9 mouse cellular contexts compared by ENCODE assay signal in genomic region chr19:58910941-58911368, GRCm38 (mm10). TPM values are rescaled to one million over a fixed set of nuclear protein-coding genes. Genes with fewer than 3 reads are reported as not detected.
A peak's percentile ranks its signal among the peaks of the same experiment; 100 is the strongest.
DNase-seq lines count a peak whose midpoint lies in the region; ATAC-seq and TF ChIP-seq lines count a peak whose summit lies in the region.
"Had no signal": no experiment of that assay in that cellular context is flagged by ENCODE, and none has a peak within 500 bp of the region (broad histone marks: within the 10 kb centered on the region; RNA-seq: fewer than 3 reads in every experiment).

No protein-coding gene starts in this region.

- peaks cover 47% of the 10 kb centered on the region for H3K27me3 ChIP-seq in Patski
- no peaks in the 10 kb centered on the region for H3K27me3 ChIP-seq in heart, embryonic 15.5 days
- H3K27me3 ChIP-seq in liver, embryonic 15.5 days, result no peaks in the 10 kb centered on the region

- peaks cover 9% of the 10 kb centered on the region for H3K4me1 ChIP-seq in heart, embryonic 15.5 days (replicated peaks)
- no peaks in the 10 kb centered on the region; the same call in 1 of the 2 replicates for H3K4me1 ChIP-seq in liver, embryonic 15.5 days (replicated peaks)

- 3% methylated on average over 11 of the region's 11 CpGs for WGBS in heart, embryonic 15.5 days
- WGBS in liver, embryonic 15.5 days (ENCODE audit: insufficient replicate concordance), result 3% methylated on average over 11 of the region's 11 CpGs

- H3K27ac ChIP-seq in heart, embryonic 15.5 days, result no peak overlapping the region
- no peak overlapping the region for H3K27ac ChIP-seq in liver, embryonic 15.5 days (replicated peaks)

- peak; percentile 24; the same call in 1 of the 2 replicates for ATAC-seq in frontal cortex, adult (ENCODE audit: low TSS enrichment)
- ATAC-seq in Patski, result peak; percentile 10
- ATAC-seq in heart, embryonic 15.5 days (replicated peaks; ENCODE audit: insufficient number of reproducible peaks, insufficient read depth, low FRiP score, low read depth), result 0 out of 2 replicates have a peak, but pooled peaks have one; percentile 28
- ATAC-seq in liver, embryonic 15.5 days (ENCODE audit: insufficient read depth), result no peak
- ATAC-seq in neutrophil, adult 5-6 weeks (ENCODE audit: extremely low read depth, insufficient number of reproducible peaks, low FRiP score, poor library complexity, severe bottlenecking), result peak; percentile 13; the same call in 1 of the 2 replicates

- peak overlapping the region; percentile 27 for H3K9ac ChIP-seq in heart, embryonic 15.5 days
- H3K9ac ChIP-seq in liver, embryonic 15.5 days, result no peak overlapping the region

- no peaks in the 10 kb centered on the region for H3K9me3 ChIP-seq in heart, embryonic 15.5 days (replicated peaks)
- no peaks in the 10 kb centered on the region for H3K9me3 ChIP-seq in liver, embryonic 15.5 days (replicated peaks)
- H3K9me3 ChIP-seq: G1E had no signal

- in situ Hi-C loops in Patski (cut with MboI; ENCODE audit: low pct_unique_long_range_greater_than_20kb), result loop anchor here (5.0 kb wide), 1 partner anchor 149 kb away; no protein-coding TSS in a partner anchor

- peak overlapping the region; percentile 45 for H3K4me3 ChIP-seq in heart, embryonic 15.5 days
- H3K4me3 ChIP-seq in liver, embryonic 15.5 days (replicated peaks), result peak overlapping the region; percentile 22

- POLR2A ChIA-PET in Patski (lab: Charles Lee), result no interaction called here

- no peaks in the 10 kb centered on the region for H3K36me3 ChIP-seq in heart, embryonic 15.5 days
- H3K36me3 ChIP-seq in liver, embryonic 15.5 days (replicated peaks), result no peaks in the 10 kb centered on the region
- H3K36me3 ChIP-seq: G1E had no signal

- CTCF ChIA-PET in Patski (lab: Charles Lee), result interaction anchor here (1.0 to 3.9 kb wide), 8 partner anchors 8 to 297 kb away, joined by 3 to 36 read pairs (median 8); partner anchors contain the start of genes Eno4 and Hspa12a

- TF ChIP-seq CTCF in Patski (IDR thresholded peaks at IDR 0.05), result no peak

- no peak for DNase-seq in frontal cortex, postnatal 14 days (ENCODE audit: low spot score in 2 of 2)
- DNase-seq in Patski (ENCODE audit: low read depth, low spot score), result no peak
- no peak for DNase-seq in urinary bladder, postnatal 10 days (ENCODE audit: low spot score)
- no peak for DNase-seq in c-Kit-positive CD71-positive TER-119-positive erythroid progenitor cells, embryonic 14.5 days (ENCODE audit: low spot score)

- H3K4me2 ChIP-seq in heart, embryonic 15.5 days, result peak overlapping the region; percentile 73
- H3K4me2 ChIP-seq in liver, embryonic 15.5 days, result peak overlapping the region; percentile 48

RNA-seq across cellular contexts. Expression of gene Eno4, which starts 32.3 kb away (rescaled TPM):
- polyA plus RNA-seq in Patski (2021), result 0.92 TPM
- 0.19 and 0.25 TPM in 2 replicates for polyA plus RNA-seq in heart, embryonic 15.5 days (2015; fragmentation: Nextera tagmentation; extraction: Ambion mirVana)
- not detected in 2 replicates for polyA plus RNA-seq in liver, embryonic 15.5 days (2015; fragmentation: Nextera tagmentation; extraction: Ambion mirVana)
- not detected in 2 replicates for total RNA-seq in neutrophil, adult 5-6 weeks (2017)

RNA-seq across cellular contexts. Expression of gene Hspa12a, which starts 32.5 kb away (rescaled TPM):
- polyA plus RNA-seq in Patski (2021), result 1.1 TPM
- polyA plus RNA-seq in heart, embryonic 15.5 days (2015; fragmentation: Nextera tagmentation; extraction: Ambion mirVana), result 12.4 and 12.5 TPM in 2 replicates
- 0.33 and 0.39 TPM in 2 replicates for polyA plus RNA-seq in liver, embryonic 15.5 days (2015; fragmentation: Nextera tagmentation; extraction: Ambion mirVana)
- 0.81 and 1.2 TPM in 2 replicates for total RNA-seq in neutrophil, adult 5-6 weeks (2017)
- polyA plus RNA-seq: G1E had no signal
